Mouse (Mus musculus) megakaryocyte, embryonic 14.5 days (primary cell): ENCODE measurements around the gene Ncbp2. TPM values are rescaled to one million over a fixed set of nuclear protein-coding genes. Genes with fewer than 3 reads are reported as not detected.

ENCODE experiments used
- H3K27me3 ChIP-seq: replicated peaks from 2 replicates; pipeline ENCODE3; 2012; ENCODE audit warnings: inconsistent platforms
- H3K36me3 ChIP-seq: replicated peaks from 2 replicates; pipeline ENCODE3; 2012; ENCODE audit warnings: low read length, inconsistent platforms, mixed read lengths
- H3K4me1 ChIP-seq: 2 replicates; pipeline ENCODE4 v1.6.1; 2012; ENCODE audit warnings: inconsistent platforms
- H3K4me3 ChIP-seq: replicated peaks from 2 replicates; pipeline ENCODE3; 2012; ENCODE audit warnings: moderate library complexity, mild to moderate bottlenecking, inconsistent platforms
- H3K9me3 ChIP-seq: 2 replicates; pipeline ENCODE4 v1.6.1; 2012; ENCODE audit warnings: inconsistent platforms
- FLI1 ChIP-seq: IDR thresholded peaks from 2 replicates; pipeline ENCODE4 v1.6.1; 2012; ENCODE audit warnings: low read length, inconsistent platforms, mixed read lengths
- GATA1 ChIP-seq: IDR thresholded peaks from 3 replicates; pipeline ENCODE4 v1.6.1; 2012; ENCODE audit warnings: mixed read lengths, low read length, inconsistent platforms, borderline replicate concordance
- polyA plus RNA-seq: library from polyadenylated mRNA; stranded (reverse); fragments of >175 nt; gene quantifications from 2 replicates; pipeline ENCODE4 v1.2.3, GENCODE M21; 2012; ENCODE audit warnings: low replicate concordance; ENCODE audit not compliant: insufficient read depth

Gene Ncbp2
- polyA plus RNA-seq, 1 experiment: 80.8 TPM

GRCm38 (mm10) chr16:31917776-31918175, 30.5 kb upstream of the Ncbp2 start:
- Histone ChIP-seq H3K27me3 (peaks cover 30% of the 10 kb centered on the region), H3K4me3 (no peak overlapping the region), H3K9me3 (peaks cover 9% of the 10 kb centered on the region), H3K36me3 (no peaks in the 10 kb centered on the region), H3K4me1 (peaks cover 11% of the 10 kb centered on the region)
- no peak for TF ChIP-seq GATA1

GRCm38 (mm10) chr16:31918248-31918724, 30.0 kb upstream of the Ncbp2 start:
- H3K9me3 ChIP-seq: peaks cover 8% of the 10 kb centered on the region
- TF ChIP-seq GATA1 (no peak), FLI1 (no peak)
- peaks cover 11% of the 10 kb centered on the region for H3K4me1 ChIP-seq
- peak overlapping the region; percentile 73 for H3K4me3 ChIP-seq
- peaks cover 29% of the 10 kb centered on the region for H3K27me3 ChIP-seq
- no peaks in the 10 kb centered on the region for H3K36me3 ChIP-seq

DNA sequence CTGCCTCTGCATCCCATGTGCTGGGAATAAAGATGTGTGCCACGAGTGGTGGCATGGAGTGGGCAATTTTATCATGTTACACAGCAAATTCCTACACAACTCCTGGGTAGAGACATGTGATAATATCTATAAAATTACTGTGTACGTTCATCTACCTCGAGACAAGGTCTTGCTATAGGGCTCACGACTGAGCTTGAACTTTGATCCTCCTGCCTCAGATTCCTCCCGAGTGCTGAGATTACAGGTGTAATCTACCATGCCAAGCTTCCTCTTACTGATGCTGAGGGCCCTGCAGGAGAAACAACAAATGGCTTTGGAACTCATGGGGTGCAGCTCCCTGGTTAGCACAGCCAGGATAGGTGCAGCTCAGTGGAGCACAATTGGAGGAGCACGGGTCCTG, 23.9 kb upstream of the Ncbp2 start:
- no peaks in the 10 kb centered on the region for H3K4me1 ChIP-seq
- H3K36me3 ChIP-seq: no peaks in the 10 kb centered on the region
- H3K9me3 ChIP-seq: peaks cover 5% of the 10 kb centered on the region
- peaks cover 37% of the 10 kb centered on the region for H3K27me3 ChIP-seq
- TF ChIP-seq FLI1: no peak
- TF ChIP-seq GATA1: no peak
- H3K4me3 ChIP-seq: no peak overlapping the region

GRCm38 (mm10) chr16:31926091-31926490, 22.2 kb upstream of the Ncbp2 start:
- Histone ChIP-seq H3K4me3 (no peak overlapping the region), H3K9me3 (peaks cover 5% of the 10 kb centered on the region), H3K4me1 (no peaks in the 10 kb centered on the region), H3K27me3 (peaks cover 48% of the 10 kb centered on the region), H3K36me3 (no peaks in the 10 kb centered on the region)
- TF ChIP-seq FLI1 (no peak), GATA1 (no peak)

DNA sequence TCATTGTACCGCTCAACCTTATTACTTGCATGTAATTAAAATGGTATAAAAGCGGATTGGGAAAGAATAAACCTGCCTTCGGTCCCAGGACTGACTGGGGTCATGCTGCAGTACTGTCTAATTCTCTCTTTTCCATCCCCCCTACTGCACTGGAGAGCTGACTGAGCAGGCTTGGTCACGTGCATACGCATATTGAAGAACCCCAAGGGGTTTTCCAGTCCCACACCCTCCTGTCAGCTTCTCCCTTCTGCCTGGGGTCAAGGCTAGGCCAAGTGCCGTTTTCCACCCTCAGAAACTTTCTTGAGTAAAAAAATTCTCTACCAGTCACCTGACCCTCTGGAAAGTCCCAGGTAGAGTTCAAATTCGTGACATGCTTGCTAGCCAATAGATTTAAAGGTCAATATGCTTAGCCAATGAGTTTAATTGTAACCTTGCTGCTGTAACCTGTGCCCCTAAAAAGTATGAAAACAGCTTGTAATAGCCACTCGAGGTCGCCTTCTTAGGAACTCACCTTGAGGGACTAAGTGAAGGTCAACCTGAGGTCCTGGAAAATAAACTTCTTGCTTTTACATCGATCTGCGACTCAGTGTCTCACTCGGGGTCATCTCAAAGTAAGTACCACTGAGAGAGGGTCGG, 21.6 kb upstream of the Ncbp2 start:
- TF ChIP-seq FLI1: no peak
- TF ChIP-seq GATA1: no peak

DNA sequence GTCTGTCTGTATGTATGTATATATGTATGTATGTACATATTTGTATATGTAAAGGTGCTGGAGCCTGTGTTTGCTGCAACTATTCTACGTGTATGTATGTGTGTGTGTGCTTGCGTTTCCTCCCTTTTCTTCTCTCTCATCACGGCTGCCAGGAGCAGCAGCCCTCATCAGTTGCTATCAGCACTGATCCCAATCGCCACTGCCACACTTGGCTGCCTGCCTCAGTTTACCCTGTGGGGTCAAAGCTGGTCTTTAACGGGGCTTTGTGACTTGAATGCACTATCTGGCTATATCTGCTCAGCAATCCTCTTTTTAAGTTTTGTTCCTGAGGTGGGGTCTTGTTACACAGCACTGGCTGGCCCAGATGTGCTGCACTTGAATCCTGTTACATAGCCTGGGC, 20.9 kb upstream of the Ncbp2 start:
- TF ChIP-seq GATA1 (no peak), FLI1 (no peak)
- Histone ChIP-seq H3K4me1 (no peaks in the 10 kb centered on the region), H3K27me3 (peaks cover 52% of the 10 kb centered on the region), H3K36me3 (no peaks in the 10 kb centered on the region), H3K9me3 (peaks cover 3% of the 10 kb centered on the region), H3K4me3 (no peak overlapping the region)

More for the DNA sequence above, 21.6 kb upstream of the Ncbp2 start:
- H3K36me3 ChIP-seq: no peaks in the 10 kb centered on the region
- no peaks in the 10 kb centered on the region for H3K4me1 ChIP-seq
- no peak overlapping the region for H3K4me3 ChIP-seq
- H3K9me3 ChIP-seq: peaks cover 5% of the 10 kb centered on the region
- H3K27me3 ChIP-seq: peaks cover 50% of the 10 kb centered on the region

GRCm38 (mm10) chr16:31931330-31931729, 17.0 kb upstream of the Ncbp2 start:
- Histone ChIP-seq H3K9me3 (peaks cover 10% of the 10 kb centered on the region), H3K4me3 (no peak overlapping the region), H3K4me1 (peaks cover 31% of the 10 kb centered on the region), H3K36me3 (no peaks in the 10 kb centered on the region), H3K27me3 (peaks cover 77% of the 10 kb centered on the region)
- TF ChIP-seq FLI1 (no peak), GATA1 (no peak)

- no peak for TF ChIP-seq GATA1
- no peak for TF ChIP-seq FLI1
- H3K4me3 ChIP-seq: no peak overlapping the region
- peaks cover 79% of the 10 kb centered on the region for H3K27me3 ChIP-seq
- peaks cover 31% of the 10 kb centered on the region for H3K4me1 ChIP-seq
- H3K36me3 ChIP-seq: no peaks in the 10 kb centered on the region
- peaks cover 18% of the 10 kb centered on the region for H3K9me3 ChIP-seq
Observed at GRCm38 (mm10) chr16:31932255-31932654, 16.1 kb upstream of the Ncbp2 start.

GRCm38 (mm10) chr16:31932840-31933697, 15.2 kb upstream of the Ncbp2 start:
- H3K4me3 ChIP-seq: peak overlapping the region; percentile 92
- peaks cover 31% of the 10 kb centered on the region for H3K4me1 ChIP-seq
- H3K9me3 ChIP-seq: peaks cover 23% of the 10 kb centered on the region
- H3K36me3 ChIP-seq: no peaks in the 10 kb centered on the region
- peaks cover 82% of the 10 kb centered on the region for H3K27me3 ChIP-seq
- TF ChIP-seq GATA1: no peak
- TF ChIP-seq FLI1: no peak
